Mouse (Mus musculus) heart, adult 10 weeks (tissue): ENCODE results near the gene Satb2. TPM values are rescaled to one million over a fixed set of nuclear protein-coding genes. Genes with fewer than 3 reads are reported as not detected.

Experiments used
- polyA plus RNA-seq: library from polyadenylated mRNA; stranded (reverse); fragments of 350-450 nt; fragmentation: Illumina TruSeq; extraction: RNeasy Lipid Tissue Mini Kit (QIAGEN cat#74804); gene quantifications from one replicate; pipeline ENCODE4 v1.2.3, GENCODE M21; 2014; ENCODE audit warnings: low read depth, low replicate concordance

Satb2 gene
- 0.16 TPM for polyA plus RNA-seq

DNA sequence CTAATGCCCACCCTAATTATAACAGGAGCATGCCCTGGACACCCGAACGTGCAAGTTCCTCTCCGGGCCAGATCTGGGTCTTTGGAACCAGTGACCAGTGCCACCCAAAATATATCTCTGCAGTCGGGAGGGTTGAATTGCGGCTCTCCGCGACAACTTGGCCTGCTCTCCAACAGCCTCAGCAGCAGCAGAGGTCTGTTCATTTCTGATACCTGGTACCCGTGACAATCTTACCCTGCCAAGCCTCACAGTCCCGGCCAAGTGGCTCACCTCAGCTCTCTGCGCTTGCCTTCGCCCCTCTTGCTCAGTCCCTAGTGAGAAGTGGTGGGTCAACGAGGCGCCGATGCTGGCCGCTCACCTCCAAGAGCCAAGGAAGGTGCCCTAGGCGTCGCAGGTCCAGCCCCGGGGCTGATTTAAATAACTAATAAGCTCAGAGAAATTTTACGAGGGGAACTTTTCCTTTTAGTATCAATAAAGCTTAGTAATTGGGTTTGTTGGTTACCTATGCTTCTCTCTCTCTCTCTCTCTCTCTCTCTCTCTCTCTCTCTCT, at the start of gene Satb2:
Satb2 (minus strand) TSS at position 500 of the 550 bp plus-strand sequence.

